Mouse (Mus musculus) stomach, embryonic 14.5 days (tissue): ENCODE data around the gene Zfp462. TPM values are rescaled to one million over a fixed set of nuclear protein-coding genes. Genes with fewer than 3 reads are reported as not detected.

Experiments used
- ATAC-seq: fragments of 200-750 bp; cut with Nextera tagmentation; 2 replicates; pipeline ENCODE4 v1.8.0; 2017; ENCODE audit warnings: low read depth, moderate TSS enrichment; ENCODE audit not compliant: insufficient number of reproducible peaks, insufficient read depth, low FRiP score
- H3K27ac ChIP-seq: fragments of 300-500 bp; sonication (generic); 2 replicates; pipeline ENCODE4 v1.5.1; 2014; ENCODE audit warnings: mild to moderate bottlenecking, low read length, moderate library complexity, mixed read lengths
- H3K27me3 ChIP-seq: fragments of 300-500 bp; sonication (generic); 2 replicates; pipeline ENCODE4 v1.6.1; 2014; ENCODE audit warnings: low read length, control low read depth, mixed read lengths; ENCODE audit not compliant: control insufficient read depth, insufficient read depth
- H3K36me3 ChIP-seq: fragments of 300-500 bp; sonication (generic); 2 replicates; pipeline ENCODE4 v1.6.1; 2014; ENCODE audit warnings: mild to moderate bottlenecking, control low read depth, low read length, moderate library complexity, mixed read lengths; ENCODE audit not compliant: control insufficient read depth, insufficient read depth
- H3K4me1 ChIP-seq: fragments of 300-500 bp; sonication (generic); 2 replicates; pipeline ENCODE4 v1.6.1; 2014; ENCODE audit warnings: low read length, control low read depth, mixed read lengths; ENCODE audit not compliant: control insufficient read depth, insufficient read depth
- H3K4me2 ChIP-seq: fragments of 300-500 bp; sonication (generic); replicated peaks from 2 replicates; pipeline ENCODE4 v1.6.1; 2014; ENCODE audit warnings: low read depth, low read length, control low read depth
- H3K4me3 ChIP-seq: fragments of 300-500 bp; sonication (generic); 2 replicates; pipeline ENCODE4 v1.5.1; 2014; ENCODE audit warnings: low read depth, low read length, control low read depth
- H3K9ac ChIP-seq: fragments of 300-500 bp; sonication (generic); replicated peaks from 2 replicates; pipeline ENCODE4 v1.6.1; 2014; ENCODE audit warnings: low read depth, mild to moderate bottlenecking, control low read depth, low read length, moderate library complexity, mixed read lengths
- H3K9me3 ChIP-seq: fragments of 300-500 bp; sonication (generic); 2 replicates; pipeline ENCODE4 v1.6.1; 2016; ENCODE audit warnings: low read depth, low read length, control low read depth; ENCODE audit not compliant: control insufficient read depth
- WGBS: fragments of 180-500 bp; shearing (Covaris S2); extraction: QIAGEN DNeasy Blood & Tissue Kit; methylation state at CpG from one replicate; pipeline ENCODE4 v1.1.7; 2014; 5-methylcytosine and 5-hydroxymethylcytosine counted together
- polyA plus RNA-seq: library from polyadenylated mRNA; unstranded; fragments of >200 nt; fragmentation: Nextera tagmentation; extraction: Ambion mirVana; gene quantifications from 2 replicates; pipeline ENCODE4 v1.2.1, GENCODE M21; 2014

The Zfp462 gene
- polyA plus RNA-seq, 1 experiment from 2014 or later = 6.9 TPM

DNA sequence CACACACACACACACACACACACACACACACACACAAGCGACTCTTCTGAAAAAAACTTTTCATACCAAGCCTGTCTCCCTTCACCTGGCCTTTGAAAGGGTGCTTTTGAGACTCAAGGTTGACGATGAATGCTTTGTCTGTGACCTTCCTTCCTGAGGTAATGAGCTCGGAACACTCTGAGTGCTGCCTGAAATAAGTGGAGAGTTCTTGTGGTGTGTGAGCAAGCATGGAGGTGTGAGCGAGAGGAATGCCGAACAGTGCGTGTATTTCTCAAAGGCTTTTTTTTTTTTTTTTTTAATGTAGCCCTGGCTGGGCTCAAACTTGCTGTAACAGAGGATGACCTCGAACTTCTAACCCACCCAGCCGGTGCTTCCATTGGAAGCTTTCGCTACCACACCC is 156.8 kb downstream of the Zfp462 start:
- no peaks in the 10 kb centered on the region for H3K27me3 ChIP-seq
- no peak overlapping the region for H3K27ac ChIP-seq

GRCm38 (mm10) chr4:55102382-55102781 is 157.5 kb downstream of the Zfp462 start:
- Histone ChIP-seq H3K9ac (no peak overlapping the region), H3K27me3 (no peaks in the 10 kb centered on the region), H3K36me3 (no peaks in the 10 kb centered on the region), H3K4me2 (no peak overlapping the region), H3K27ac (no peak overlapping the region), H3K9me3 (no peaks in the 10 kb centered on the region), H3K4me1 (no peaks in the 10 kb centered on the region), H3K4me3 (no peak overlapping the region)
- ATAC-seq = no peak
- 83% methylated on average over 3 of the region's 3 CpGs for WGBS

More for the DNA sequence above, 156.8 kb downstream of the Zfp462 start:
- Histone ChIP-seq H3K9ac (no peak overlapping the region), H3K4me3 (no peak overlapping the region), H3K4me2 (no peak overlapping the region), H3K9me3 (no peaks in the 10 kb centered on the region), H3K4me1 (no peaks in the 10 kb centered on the region), H3K36me3 (no peaks in the 10 kb centered on the region)
- ATAC-seq = no peak
- 81% methylated on average over 9 of the region's 9 CpGs for WGBS

DNA sequence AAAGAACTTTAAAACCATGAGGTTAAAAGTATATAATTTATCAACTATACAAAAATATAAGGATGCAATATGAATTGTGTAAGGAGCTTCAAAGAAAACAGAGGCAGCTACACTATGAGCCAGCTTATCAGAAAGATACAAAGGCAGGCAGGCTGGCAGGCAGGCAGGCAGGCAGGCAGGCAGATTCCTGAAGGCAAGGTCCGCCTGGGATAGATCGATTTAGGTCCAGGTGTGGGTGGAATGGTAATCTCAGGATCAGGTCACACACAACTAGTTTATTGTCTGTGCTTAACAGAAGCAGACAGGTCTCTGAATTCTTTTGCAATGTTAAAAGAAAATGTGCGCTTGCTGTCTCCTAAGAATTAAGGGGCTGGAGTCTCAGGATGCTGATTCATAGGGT is 158.7 kb downstream of the Zfp462 start:
- Histone ChIP-seq H3K4me2 (no peak overlapping the region), H3K27me3 (no peaks in the 10 kb centered on the region), H3K9ac (no peak overlapping the region), H3K9me3 (no peaks in the 10 kb centered on the region), H3K36me3 (no peaks in the 10 kb centered on the region), H3K27ac (no peak overlapping the region), H3K4me3 (no peak overlapping the region), H3K4me1 (no peaks in the 10 kb centered on the region)
- WGBS = 58% methylated on average over 3 of the region's 3 CpGs
- ATAC-seq = no peak

DNA sequence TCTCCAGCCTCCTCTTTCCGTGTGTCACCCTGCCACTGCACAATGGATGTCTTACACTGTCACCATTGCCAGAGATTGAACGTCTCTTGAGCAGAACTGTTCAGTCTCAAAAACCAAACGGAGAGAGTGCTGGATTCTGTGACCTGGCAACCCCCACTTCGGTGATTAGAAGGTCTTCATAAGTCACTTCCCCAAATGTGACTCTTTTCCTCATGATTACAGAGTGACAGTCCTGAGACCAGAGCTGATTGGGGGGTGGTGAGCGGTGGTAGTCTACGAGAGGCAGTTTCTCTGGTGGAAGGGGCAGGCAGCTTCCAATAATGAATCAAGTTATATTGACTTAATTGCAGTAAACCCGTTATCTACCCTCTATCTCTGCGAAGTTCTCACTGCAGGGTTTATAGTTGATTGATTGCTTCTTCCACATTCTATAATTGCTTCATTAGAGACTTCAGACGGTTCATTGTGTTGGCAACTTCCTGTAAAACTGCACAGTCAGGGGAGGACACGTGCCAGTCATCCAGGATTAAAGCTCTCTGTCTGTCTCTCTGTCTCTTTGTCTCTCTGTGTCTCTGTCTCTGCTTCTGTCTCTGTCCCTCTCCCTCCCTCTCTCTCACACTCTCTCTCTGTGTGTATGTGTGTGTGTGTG is 173.1 kb downstream of the Zfp462 start:
- no peak for ATAC-seq
- Histone ChIP-seq H3K4me3 (no peak overlapping the region), H3K9ac (no peak overlapping the region), H3K4me2 (no peak overlapping the region), H3K27me3 (no peaks in the 10 kb centered on the region), H3K36me3 (no peaks in the 10 kb centered on the region), H3K4me1 (no peaks in the 10 kb centered on the region), H3K9me3 (no peaks in the 10 kb centered on the region), H3K27ac (no peak overlapping the region)
- 55% methylated on average over 10 of the region's 10 CpGs for WGBS

- Histone ChIP-seq H3K36me3 (no peaks in the 10 kb centered on the region), H3K27ac (no peak overlapping the region), H3K9ac (no peak overlapping the region), H3K9me3 (no peaks in the 10 kb centered on the region), H3K4me1 (0 out of 2 replicates have a peak, but pooled peaks cover 8% of the 10 kb centered on the region), H3K4me3 (no peak overlapping the region), H3K27me3 (no peaks in the 10 kb centered on the region), H3K4me2 (no peak overlapping the region)
- ATAC-seq = no peak
- WGBS = 65% methylated on average over 2 of the region's 2 CpGs
Measured at GRCm38 (mm10) chr4:55121126-55121525, 176.3 kb downstream of the Zfp462 start.

DNA sequence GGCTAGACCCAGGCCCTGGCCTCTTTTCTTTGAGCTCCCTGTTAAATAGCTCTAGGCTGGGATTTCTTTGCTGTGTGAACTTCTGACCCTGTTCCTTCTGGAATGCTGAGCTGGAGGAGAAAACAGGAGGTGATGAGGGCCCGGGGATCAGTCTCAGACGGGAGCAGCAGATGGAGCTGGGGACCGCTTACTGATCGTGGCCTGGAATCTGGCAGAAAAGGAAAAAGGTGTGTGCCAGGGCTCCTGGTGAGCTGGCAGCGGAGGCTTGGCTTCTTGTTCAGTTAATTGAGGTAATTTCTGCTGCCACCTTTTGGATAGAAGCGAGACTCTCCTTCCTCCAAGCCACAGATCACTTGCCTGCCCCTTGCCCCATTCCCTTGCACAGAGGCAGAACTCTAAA is 177.1 kb downstream of the Zfp462 start:
- no peaks in the 10 kb centered on the region for H3K36me3 ChIP-seq
- H3K4me2 ChIP-seq = no peak overlapping the region
- no peak overlapping the region for H3K4me3 ChIP-seq
- no peak for ATAC-seq
- H3K9ac ChIP-seq = no peak overlapping the region
- no peaks in the 10 kb centered on the region for H3K27me3 ChIP-seq
- WGBS = 47% methylated on average over 6 of the region's 6 CpGs
- no peak overlapping the region for H3K27ac ChIP-seq
- H3K9me3 ChIP-seq = no peaks in the 10 kb centered on the region
- H3K4me1 ChIP-seq = 0 out of 2 replicates have a peak, but pooled peaks cover 8% of the 10 kb centered on the region

DNA sequence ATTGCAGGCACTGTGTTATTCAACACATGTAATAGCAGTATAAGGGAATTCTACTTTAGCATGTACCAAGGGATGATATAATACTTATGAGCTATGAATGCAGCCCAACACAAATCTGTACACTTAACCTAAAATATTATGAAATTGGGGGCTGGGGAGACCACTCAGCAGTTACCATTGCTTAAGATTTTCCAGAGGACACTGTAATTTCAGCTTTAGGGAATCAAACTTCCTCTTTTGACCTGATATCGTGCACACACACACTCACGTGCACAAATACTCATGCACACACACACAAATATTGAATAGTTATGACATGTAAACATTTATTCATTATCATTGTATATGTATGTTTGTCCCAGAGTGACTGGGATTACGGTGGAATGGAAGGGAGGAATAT is 179.3 kb downstream of the Zfp462 start:
- Histone ChIP-seq H3K9me3 (no peaks in the 10 kb centered on the region), H3K4me3 (no peak overlapping the region), H3K4me1 (0 out of 2 replicates have a peak, but pooled peaks cover 8% of the 10 kb centered on the region), H3K4me2 (no peak overlapping the region), H3K9ac (no peak overlapping the region), H3K27ac (no peak overlapping the region), H3K27me3 (no peaks in the 10 kb centered on the region), H3K36me3 (no peaks in the 10 kb centered on the region)
- no peak for ATAC-seq
- 91% methylated on average over 3 of the region's 3 CpGs for WGBS

GRCm38 (mm10) chr4:55125048-55125737 is 180.3 kb downstream of the Zfp462 start:
- no peak overlapping the region for H3K27ac ChIP-seq
- 40% methylated on average over 11 of the region's 11 CpGs for WGBS

More at GRCm38 (mm10) chr4:55125048-55125737, 180.3 kb downstream of the Zfp462 start:
- Histone ChIP-seq H3K4me1 (0 out of 2 replicates have a peak, but pooled peaks cover 8% of the 10 kb centered on the region), H3K36me3 (no peaks in the 10 kb centered on the region), H3K4me2 (peak overlapping the region; percentile 15; the same call in 1 of the 2 replicates), H3K27me3 (no peaks in the 10 kb centered on the region), H3K9me3 (no peaks in the 10 kb centered on the region), H3K9ac (no peak overlapping the region), H3K4me3 (no peak overlapping the region)
- ATAC-seq = no peak
